Mouse (Mus musculus) retina, postnatal 1 day (tissue): ENCODE data around the gene Casc3.
A peak's percentile ranks its signal among the peaks of the same experiment; 100 is the strongest.

Experiments used
- DNase-seq: peaks from one replicate; pipeline ENCODE4 v3.0.0-alpha.2; 2012

The Casc3 gene

DNA sequence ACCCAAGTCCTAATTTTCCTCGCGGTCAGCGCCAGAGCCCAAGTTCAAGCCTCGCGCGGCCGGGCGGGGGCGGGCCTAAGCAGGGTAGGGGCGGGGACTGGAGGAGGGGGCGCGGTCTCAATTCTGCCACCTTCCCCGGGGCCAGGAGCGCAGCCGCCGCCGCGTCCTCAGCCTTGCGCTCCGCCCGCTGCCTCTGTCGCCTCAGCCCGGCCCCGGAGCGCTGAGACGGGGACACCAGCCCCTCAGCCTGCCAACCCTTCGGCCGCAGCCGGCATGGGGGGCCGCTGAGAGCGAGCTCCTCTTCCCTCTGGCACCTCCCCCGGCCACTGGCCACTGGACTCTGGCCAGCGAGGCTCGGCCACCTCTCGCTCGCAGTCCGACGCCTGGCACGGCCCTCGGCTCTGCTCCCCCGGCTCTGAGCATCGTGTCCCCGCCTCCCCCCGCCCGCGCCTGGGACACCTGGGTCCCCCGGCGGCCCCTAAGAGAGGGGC, 32.0 kb downstream of the Casc3 start, which contains the start of gene Rapgefl1:
Gene Rapgefl1, plus strand, starts transcription at position 135 of the 491 bp plus-strand sequence.
- DNase-seq: peak; percentile 90

DNA sequence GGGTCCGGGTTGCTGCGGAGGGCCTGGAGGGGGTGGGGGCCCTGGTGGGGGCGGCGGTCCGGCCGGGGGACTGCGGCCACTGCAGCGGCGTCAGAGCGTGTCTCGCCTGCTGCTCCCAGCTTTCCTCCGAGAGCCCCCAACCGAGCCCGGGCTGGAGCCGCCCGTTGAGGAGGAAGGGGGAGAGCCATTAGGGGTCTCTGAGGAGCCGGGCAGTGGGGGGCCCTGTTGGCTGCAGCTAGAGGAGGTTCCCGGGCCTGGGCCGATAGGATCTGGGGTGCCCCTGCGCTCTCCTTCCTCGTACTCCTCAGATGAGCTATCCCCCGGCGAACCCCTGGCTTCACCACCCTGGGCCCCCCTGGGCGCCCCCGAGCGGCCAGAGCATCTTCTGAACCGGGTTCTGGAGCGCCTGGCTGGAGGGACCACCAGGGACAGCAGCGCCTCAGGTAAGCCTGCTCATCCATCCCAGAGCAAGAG, 32.6 kb downstream of the Casc3 start:
- DNase-seq: no peak

DNA sequence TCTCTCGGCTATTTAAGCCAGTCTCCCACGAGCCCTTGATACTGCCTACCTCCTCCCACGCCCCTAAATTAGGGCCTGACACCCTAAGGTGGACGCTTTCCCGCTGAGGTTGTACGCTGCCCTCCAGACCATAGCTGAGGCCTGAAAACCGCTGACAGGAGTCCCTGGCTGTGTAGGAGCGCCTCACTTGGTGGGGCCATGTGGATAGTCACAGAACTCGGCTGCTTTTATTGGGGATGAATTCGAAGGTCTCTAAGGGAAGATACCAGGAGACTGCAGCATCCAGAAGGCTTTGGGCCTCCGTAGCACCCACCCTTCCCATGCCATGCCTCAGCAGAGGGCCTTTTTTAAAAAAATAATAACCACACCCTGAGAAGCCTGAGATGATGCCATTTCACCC, 33.2 kb downstream of the Casc3 start:
- no peak for DNase-seq

DNA sequence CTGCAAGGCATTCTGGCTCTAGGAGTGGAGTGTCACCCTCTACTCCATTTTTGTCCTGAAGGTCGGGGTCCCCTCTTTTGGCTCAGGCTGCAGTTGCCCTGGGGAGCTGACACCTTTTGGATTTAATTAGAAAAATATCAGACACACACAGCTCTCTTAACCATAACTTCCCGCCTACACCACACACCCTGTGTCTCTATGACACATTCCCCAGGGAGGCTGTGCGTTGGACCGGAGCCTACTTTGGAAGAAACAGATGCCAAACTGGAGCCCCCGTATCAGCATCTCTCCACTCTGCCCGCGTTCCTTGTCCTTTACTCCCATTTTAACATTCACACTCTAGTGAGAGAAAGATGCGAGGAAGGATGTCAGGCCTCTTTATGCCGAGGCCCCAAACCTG, 33.8 kb downstream of the Casc3 start:
- DNase-seq: no peak

DNA sequence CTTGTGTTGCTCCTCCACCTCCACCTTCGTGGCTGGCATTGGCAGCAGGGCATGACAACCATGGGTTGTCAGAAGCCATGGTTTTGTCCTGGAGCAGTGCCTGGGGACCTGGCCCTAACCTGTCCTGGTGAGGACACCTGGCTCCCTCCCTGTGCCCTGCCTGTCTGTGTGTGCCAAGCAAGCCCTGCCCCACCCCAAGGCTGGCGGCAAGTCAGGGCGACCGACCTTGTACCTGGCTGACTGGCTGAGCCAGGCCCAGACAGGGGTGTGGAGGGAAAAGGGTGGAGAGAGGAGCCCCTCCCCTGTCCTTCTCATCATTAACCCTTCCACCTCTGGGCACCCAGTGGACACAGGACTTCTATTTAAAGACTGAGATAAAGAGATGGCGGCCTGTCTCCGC, 34.7 kb downstream of the Casc3 start:
- DNase-seq: no peak

DNA sequence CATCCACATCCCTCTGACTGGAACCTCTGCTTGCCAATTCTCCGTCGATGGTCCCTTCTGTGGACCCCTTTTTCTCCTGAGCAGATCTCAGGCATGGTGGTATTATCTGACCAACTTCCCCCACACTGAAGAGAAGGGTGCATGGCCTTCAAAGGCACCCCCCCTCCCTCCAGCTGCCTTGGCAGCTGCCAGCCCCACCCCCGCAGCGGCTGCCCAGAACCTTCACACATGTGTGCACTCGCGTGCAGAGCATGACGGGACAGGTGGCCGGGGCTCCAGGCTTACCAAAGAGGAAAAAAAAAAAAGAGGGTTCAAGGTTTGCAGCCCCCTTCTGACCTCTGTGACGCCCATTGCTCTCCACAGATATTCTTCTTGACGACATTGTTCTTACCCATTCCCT, 35.2 kb downstream of the Casc3 start:
- DNase-seq: no peak

DNA sequence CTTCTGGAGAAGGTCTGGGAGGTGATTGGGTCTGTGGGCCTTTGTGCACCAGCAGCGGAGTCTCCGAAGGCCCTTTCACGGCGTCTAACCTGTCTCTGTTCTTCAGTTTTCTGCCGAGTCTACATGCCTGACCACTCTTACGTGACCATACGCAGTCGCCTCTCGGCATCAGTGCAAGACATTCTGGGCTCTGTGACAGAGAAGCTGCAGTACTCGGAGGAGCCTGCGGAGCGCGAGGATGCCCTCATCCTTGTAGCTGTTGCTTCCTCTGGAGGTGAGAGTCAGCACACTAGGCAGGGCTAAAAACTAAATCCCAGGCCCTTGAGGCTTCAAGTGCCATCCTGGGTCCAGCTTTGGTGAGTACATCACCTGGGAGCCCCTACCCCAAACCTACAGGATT, 41.3 kb downstream of the Casc3 start:
- peak; percentile 27 for DNase-seq

DNA sequence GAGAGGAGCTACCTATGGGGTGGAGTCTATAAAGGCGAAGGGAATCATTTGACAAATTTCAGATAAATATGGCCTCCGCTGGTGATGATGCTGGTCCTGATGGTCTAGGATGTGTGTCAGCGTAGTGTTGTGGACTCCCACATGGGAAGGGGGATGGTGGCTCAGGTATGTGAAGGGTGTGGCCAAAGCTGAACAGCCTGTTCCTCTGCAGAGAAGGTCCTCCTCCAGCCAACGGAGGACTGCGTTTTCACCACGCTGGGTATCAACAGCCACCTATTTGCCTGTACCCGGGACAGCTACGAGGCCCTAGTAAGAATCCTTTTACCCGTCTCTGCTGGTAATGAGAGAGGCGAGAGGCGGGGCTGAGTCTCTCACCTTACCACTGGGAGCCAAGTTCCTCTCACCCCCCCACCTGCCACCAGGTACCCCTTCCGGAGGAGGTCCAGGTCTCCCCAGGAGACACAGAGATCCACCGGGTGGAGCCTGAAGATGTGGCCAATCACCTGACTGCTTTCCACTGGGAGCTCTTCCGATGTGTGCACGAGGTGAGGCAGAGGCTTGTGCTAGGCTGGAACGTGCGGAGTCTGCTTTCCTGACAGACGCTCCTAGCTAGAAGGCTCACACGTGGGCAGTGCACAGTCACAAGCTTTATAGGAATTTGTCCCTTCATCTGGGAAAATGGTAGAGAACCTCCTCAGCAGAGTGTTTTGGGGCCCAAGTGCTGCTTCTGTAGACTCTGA, 42.3 kb downstream of the Casc3 start:
- no peak for DNase-seq

DNA sequence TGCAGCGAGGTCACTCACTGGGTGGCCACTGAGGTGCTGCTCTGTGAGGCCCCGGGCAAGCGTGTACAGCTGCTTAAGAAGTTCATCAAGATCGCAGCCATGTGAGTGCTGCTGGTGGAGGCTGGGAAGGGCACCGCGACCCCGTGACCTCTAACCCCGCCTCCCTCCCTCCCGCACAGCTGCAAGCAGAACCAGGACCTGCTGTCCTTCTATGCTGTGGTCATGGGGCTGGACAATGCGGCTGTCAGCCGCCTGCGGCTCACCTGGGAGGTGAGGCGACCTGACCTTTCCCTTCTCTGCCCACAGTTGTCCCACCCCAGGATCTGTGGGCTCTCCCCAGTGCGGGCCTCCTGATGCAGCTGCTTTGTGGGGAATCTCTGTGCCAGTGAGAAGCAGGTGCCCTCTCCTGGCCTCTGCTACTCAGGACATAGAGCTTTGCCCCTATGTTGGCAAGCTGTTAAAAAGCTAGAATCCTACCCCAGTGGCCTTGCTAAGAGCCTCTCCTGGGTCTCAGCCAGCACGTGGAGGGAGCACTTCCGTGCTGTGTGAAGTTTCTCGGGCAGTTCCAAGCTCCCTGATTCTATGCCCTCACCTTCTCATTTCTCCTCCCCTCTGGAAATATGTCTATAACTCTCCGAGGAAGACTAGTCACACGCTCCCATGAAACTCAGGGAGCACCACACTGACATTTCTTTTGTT, 44.6 kb downstream of the Casc3 start:
- peak; percentile 54 for DNase-seq

DNA sequence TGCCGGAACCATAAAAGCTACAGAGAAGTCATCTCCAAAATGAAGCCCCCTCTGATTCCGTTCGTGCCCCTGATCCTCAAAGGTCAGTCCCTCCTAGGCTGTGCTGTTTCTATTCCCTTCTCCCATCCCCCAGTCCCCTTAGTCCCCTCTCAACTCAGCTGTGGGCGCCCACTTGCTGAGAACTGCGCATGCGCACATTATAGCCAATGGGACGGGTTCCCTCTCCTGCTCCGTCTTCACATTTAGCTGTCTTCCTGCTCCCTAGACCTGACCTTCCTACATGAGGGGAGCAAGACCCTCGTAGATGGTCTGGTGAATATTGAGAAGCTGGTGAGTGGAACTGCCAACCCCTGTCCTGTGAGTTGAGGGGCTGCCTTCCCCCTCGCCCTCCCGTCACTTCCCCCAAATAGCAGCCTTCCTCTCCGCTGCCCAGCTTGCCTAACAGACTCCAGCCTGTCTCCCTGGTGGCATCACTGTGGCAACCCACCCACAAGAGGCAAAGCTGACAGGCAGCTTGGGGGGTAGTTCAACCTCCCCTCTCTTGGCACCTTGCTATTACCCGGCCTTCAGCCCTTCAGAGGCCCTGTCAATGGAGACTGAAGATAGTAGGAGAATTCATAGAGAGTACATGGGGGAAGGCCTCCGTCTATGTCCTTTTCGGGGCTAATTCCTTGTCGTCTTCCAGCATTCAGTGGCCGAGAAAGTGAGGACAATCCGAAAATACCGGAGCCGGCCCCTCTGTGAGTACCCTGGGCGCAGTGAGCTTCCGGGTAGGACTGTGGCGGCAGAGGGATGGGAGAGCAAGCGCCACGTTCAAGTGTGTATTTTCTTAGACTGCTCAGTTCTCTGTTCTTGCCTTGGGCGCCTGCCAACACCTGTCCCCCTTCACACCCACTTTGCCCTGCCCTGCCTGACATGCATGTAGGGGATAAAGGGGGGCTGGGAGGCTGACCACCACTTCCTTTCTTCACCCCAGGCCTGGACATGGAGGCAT, 45.7 kb downstream of the Casc3 start:
- peak; percentile 88 for DNase-seq

DNA sequence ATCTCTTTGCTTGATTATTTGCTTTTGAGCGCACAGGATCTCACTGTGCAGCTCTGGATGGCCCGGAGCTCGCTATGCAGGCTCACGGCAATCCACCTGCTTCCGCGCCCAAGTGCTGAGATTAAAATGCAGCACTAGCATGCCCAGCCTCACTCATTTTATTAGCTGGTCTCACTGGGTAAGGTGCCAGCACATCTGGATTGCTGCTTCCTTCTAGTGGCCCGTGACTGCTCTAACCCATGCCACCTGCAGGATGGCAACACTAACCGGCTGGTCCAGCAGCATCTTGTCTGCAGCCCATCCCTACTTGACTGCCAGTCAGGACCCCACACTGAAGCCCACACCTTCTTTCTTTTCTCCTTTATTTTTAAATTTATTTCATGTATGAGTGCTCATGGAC, 49.4 kb downstream of the Casc3 start:
- no peak for DNase-seq

DNA sequence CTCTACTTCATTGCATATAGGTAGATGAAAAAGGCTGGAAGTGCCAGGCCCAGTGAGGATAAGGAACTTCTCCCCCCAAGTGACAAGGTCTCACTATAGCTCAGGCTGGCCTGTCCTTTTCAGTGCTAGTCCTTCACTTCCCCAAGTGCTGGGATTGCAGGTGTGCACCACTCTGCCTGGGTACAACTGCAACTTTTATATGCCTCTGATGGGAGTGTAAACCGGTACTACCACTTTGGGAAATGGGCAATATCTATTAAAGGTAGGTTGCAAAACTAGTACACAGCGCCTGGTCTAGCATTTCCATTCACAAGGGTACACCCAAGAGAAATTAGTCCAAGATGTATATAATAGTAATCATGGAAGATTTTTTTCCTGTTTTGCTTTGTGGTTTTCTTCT, 50.0 kb downstream of the Casc3 start:
- DNase-seq: no peak

DNA sequence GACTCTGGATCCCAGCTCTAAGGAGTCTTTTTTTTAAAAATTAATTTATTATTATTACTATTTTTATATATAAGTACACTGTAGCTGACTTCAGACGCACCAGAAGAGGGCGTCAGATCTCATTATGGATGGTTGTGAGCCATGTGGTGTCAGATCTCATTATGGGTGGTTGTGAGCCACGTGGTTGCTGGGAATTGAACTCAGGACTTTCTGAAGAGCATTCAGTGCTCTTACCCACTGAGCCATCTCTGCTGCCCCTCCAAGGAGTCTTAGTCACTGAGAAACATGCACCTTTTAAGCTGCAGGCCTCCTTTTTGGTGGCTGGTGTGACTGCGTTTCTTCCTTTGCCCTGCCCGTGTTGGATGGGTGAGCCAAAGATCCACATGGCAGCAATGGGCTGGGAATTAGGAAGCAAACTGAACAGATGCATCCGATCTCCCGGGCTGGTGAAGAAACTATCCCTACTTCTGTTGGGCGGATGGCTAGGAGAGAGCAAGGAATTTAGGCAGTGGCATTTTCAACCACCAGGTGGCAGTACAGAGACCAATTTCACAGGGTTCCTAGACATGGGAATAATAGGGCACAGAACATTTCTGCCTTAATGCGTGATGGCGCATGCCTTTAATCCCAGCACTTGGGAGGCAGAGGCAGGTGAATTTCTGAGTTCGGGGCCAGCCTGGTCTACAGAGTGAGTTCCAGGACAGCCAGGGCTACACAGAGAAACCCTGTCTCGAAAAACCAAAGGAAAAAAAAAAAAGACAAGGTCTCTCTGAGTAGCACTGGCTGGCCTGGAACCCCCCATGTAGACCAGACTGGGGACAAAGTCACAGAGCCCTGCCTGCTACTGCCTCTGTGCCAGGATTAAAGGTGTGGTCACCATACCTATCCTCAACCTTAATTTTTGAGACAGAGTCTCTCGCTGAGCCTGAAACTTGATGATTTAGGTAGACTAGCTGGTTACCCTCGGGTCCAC, 54.3 kb downstream of the Casc3 start:
- DNase-seq: peak; percentile 92

DNA sequence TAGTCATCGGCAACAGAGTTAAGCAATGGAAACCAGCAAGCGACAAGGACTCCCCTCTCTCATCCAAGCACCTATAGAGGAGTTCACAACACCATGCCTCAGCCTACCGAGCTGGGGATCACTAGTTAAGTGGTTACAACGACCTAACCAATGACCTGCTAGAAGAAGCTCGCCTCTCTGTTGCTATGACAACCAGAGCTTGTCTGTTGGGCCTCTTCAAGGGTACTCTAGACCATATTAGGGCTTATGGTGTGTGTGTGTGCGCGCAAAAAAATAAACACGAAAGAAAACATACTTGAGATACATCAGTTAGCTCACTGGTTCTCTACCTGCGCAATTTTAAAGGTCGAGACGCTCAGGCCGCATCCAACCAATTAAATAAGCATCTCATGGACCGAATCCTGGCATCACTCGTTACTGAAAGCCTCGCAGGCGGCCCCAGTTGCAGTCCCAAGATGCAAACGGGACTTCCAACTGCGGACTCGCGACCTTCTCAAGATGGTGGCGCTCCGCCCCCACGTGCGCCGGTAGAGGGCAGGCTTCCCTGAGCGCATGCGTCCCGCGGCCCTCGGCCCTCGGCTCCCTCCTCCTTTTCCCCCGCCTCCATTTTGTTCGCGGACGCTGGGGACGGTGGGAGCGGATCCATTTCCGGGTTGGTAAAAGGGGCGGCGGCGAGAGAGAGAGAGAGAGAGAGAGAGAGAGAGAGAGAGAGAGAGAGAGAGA, 58.5 kb downstream of the Casc3 start, which contains the start of gene Wipf2:
Gene Wipf2, plus strand, starts transcription at position 611 of the 723 bp plus-strand sequence.
- DNase-seq: peak; percentile 98

DNA sequence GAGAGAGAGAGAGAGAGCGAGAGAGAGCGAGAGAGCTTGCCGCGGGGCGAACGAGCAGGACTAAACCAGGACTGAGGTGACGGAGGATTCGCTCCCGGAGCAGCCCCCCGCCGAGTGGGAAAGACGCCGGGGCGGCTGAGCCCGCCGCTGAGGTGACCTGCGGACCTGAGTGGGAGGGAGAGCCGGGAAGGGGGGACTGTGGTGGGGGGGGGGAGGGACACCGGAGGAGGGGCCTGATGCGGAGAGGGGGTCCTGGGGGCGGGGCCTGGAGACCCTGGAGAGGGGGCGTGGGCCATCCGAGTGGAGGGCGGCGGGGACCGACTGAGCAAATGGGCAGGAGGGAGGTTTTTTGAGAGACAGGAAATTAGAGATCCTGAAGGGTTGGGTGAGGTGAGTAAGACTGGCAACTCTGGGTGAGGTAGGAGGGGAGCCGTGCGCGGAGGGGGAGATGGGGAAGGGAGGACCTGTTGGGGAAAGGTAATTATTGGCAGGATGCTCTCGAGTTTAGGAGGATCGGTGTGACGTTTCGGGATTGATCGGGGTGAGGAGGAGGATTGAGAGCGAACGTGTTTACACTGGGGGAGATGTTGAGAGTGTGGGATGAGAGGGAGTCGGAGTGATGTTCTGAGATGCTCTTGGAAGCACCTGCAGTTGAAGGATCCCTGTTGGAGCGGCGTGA, 59.2 kb downstream of the Casc3 start:
- DNase-seq: no peak

DNA sequence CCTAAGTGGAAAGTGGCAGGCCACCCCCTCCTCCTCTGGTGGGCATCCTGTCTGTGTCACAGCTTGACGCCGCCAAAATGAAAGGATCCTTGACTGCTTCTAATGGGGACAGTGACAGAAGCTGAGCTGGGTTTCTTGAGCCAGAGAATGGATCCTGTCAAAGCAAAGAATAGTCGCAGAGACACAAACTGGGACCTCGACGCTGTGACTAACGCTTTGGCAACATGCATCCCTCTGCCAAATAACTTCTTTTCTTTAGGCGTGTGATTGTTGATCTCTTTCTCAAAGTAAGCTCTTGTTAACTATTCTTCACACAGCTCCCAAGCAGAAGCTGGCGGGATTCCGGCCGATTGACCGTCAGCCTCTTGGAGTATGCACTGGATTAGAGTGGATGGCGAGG, 62.6 kb downstream of the Casc3 start:
- DNase-seq: no peak

DNA sequence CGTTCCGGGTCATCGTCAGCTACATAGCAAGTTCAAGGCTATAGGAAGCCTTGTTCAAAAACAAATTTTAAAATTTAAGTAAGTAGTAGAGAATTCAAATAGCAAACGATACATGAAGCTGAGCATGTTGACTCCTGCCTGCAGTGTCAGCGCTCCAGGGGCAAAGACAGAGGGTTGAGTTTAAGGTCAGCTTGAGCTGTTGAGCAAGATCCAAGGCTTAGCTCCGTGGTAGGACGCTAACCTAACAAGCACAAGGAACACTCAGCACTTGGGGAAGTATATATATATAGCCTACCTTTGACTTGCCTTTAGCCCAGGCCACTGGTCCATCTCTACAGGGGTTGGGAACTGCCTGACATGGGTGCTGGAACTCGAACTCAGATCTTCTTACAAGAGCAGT, 65.2 kb downstream of the Casc3 start:
- no peak for DNase-seq

DNA sequence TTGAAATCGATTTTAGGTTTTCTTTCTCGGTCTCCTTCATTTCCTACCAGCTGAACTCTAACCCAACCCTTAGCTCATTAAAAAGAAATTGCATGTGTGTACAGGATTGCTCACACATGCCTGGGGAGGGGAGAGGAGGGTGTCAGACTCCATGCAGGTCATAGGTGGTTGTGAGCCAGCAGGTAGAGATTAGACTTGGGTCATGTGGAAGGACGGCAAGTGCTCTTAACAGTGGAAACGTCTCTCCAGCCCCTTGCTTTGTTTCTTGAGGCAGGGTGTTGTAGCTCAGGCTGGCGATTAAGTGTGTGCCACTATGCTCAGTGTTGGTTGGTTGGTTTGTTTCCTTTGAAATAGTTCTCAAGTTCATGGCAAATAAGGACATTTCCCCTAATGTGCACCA, 66.1 kb downstream of the Casc3 start:
- no peak for DNase-seq

DNA sequence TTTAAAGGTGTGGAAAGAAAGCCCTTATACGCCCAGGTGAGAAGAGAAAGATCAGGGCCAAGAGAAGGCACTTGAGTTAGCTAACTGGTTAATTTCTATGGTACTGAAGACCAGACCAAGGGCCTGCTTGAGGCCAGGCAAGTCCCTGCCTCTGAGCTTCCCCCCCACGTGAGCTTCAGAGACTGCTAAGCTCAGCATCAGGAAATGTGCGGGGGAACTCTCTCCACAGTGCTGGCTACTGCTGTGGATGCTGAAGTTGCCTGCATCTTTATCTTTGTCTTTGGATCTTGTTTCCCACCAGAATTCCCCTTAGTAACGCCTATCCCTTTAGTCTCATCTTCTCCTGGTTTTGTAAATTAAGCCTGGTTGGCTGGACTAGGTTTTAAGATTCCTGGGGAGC, 66.7 kb downstream of the Casc3 start:
- DNase-seq: no peak

DNA sequence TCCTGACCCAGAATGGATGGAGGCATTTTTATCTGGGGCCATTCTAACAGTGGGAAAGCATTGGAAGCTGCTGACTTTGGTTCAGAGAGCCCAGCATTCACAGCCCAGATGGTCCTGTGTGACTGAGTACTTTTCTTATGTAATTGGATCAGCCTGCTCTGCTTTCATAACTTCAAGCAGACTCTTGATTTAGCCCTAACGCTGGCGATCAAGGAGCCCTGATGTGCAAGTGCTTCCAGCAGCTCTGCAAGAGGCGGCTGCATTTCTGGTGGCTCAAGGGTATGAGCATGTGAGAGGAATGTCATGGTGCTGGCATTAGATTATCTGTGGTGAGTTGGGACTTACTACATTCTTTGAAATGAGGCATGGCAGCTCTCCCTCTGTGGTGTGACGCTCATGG, 67.3 kb downstream of the Casc3 start:
- no peak for DNase-seq
